Mouse (Mus musculus) MEL (cell line): ENCODE results near the gene Cldnd2. TPM values are rescaled to one million over a fixed set of nuclear protein-coding genes. Genes with fewer than 3 reads are reported as not detected.

Experiments
- DNase-seq: peaks from one replicate; pipeline ENCODE4 v3.0.0; 2011; ENCODE audit warnings: low read depth, low spot score
- H3K27ac ChIP-seq: 2 replicates; pipeline ENCODE4 v1.5.1; 2012; ENCODE audit warnings: low read depth, mild to moderate bottlenecking, control low read depth, low read length, moderate library complexity; ENCODE audit not compliant: control insufficient read depth
- H3K27me3 ChIP-seq, 2 experiments: fragments of 150-350 bp in 1 of 2; sonication (generic) in 1 of 2; 2 replicates each; pipeline ENCODE4 v1.6.1; 2012; ENCODE audit warnings: low read length in 2 of 2, mild to moderate bottlenecking in 2 of 2, improper control_type of control experiment in 1 of 2, moderate library complexity in 1 of 2; ENCODE audit not compliant: insufficient read depth in 2 of 2, control insufficient read depth in 1 of 2
- H3K36me3 ChIP-seq, 2 experiments: 2 replicates each; pipeline ENCODE4 v1.6.1; 2012 to 2014; ENCODE audit warnings: low read length in 2 of 2, improper control_type of control experiment in 1 of 2, inconsistent platforms in 1 of 2, mild to moderate bottlenecking in 1 of 2; ENCODE audit not compliant: insufficient read depth in 2 of 2, control insufficient read depth in 1 of 2
- H3K4me1 ChIP-seq, 2 experiments: fragments of 150-350 bp in 1 of 2; sonication (generic) in 1 of 2; 2 replicates each; pipeline ENCODE4 v1.6.1; 2012; ENCODE audit warnings: low read length in 2 of 2, improper control_type of control experiment in 1 of 2, mild to moderate bottlenecking in 1 of 2; ENCODE audit not compliant: insufficient read depth in 2 of 2, control insufficient read depth in 1 of 2
- H3K4me3 ChIP-seq, 2 experiments: fragments of 150-350 bp in 1 of 2; sonication (generic) in 1 of 2; 2 replicates each; pipeline ENCODE4 v1.5.1; 2012; ENCODE audit warnings: low read depth in 2 of 2, low read length in 2 of 2, mild to moderate bottlenecking in 2 of 2, moderate library complexity in 2 of 2, control low read depth in 1 of 2, improper control_type of control experiment in 1 of 2; ENCODE audit not compliant: control insufficient read depth in 1 of 2, insufficient read depth in 1 of 2
- H3K79me2 ChIP-seq: 2 replicates; pipeline ENCODE4 v1.6.1; 2012; ENCODE audit warnings: mild to moderate bottlenecking, low read length, moderate library complexity; ENCODE audit not compliant: control insufficient read depth, poor library complexity, insufficient read depth
- H3K9ac ChIP-seq: 2 replicates; pipeline ENCODE4 v1.6.1; 2012; ENCODE audit warnings: low read depth, mild to moderate bottlenecking, control low read depth, low read length, moderate library complexity; ENCODE audit not compliant: control insufficient read depth, poor library complexity, severe bottlenecking
- H3K9me3 ChIP-seq: fragments of 150-350 bp; sonication (generic); replicated peaks from 2 replicates; pipeline ENCODE4 v1.6.1; 2012; ENCODE audit warnings: mild to moderate bottlenecking, low read length, improper control_type of control experiment, moderate library complexity; ENCODE audit not compliant: insufficient read depth
- CHD1 ChIP-seq: IDR thresholded peaks from 2 replicates; pipeline ENCODE4 v1.6.1; 2012; ENCODE audit warnings: low read depth, mild to moderate bottlenecking, inconsistent platforms, low read length, improper control_type of control experiment
- CTCF ChIP-seq, 3 experiments: IDR thresholded peaks in 2 of 3; conservative IDR thresholded peaks in 1 of 3; 2 replicates each; pipeline ENCODE4 v1.5.1; 2011 to 2012; ENCODE audit warnings: low read length in 3 of 3, low read depth in 2 of 3, mild to moderate bottlenecking in 2 of 3, improper control_type of control experiment in 1 of 3, inconsistent platforms in 1 of 3, mixed read lengths in 1 of 3, moderate library complexity in 1 of 3; ENCODE audit not compliant: control insufficient read depth in 1 of 3, insufficient read depth in 1 of 3, poor library complexity in 1 of 3, severe bottlenecking in 1 of 3
- E2F4 ChIP-seq: IDR thresholded peaks from 2 replicates; pipeline ENCODE4 v1.6.1; 2011; ENCODE audit warnings: low read depth, low read length, improper control_type of control experiment, borderline replicate concordance
- EP300 ChIP-seq, 2 experiments: IDR thresholded peaks; 2 replicates each; pipeline ENCODE4 v1.6.1; 2011; ENCODE audit warnings: improper control_type of control experiment in 2 of 2, low read length in 2 of 2, low read depth in 1 of 2, mild to moderate bottlenecking in 1 of 2
- ETS1 ChIP-seq: IDR thresholded peaks from 2 replicates; pipeline ENCODE4 v1.6.1; 2012; ENCODE audit warnings: low read depth, mild to moderate bottlenecking, inconsistent platforms, low read length, improper control_type of control experiment, moderate library complexity
- GATA1 ChIP-seq: IDR thresholded peaks from 2 replicates; pipeline ENCODE4 v1.6.1; 2011; ENCODE audit warnings: low read depth, low read length, improper control_type of control experiment
- HCFC1 ChIP-seq: IDR thresholded peaks from 2 replicates; pipeline ENCODE4 v1.6.1; 2012; ENCODE audit warnings: low read depth, mild to moderate bottlenecking, inconsistent platforms, low read length, improper control_type of control experiment, moderate library complexity
- MEF2A ChIP-seq: IDR thresholded peaks from 2 replicates; pipeline ENCODE4 v1.6.1; 2014; ENCODE audit warnings: low read depth, mild to moderate bottlenecking, inconsistent platforms, low read length, improper control_type of control experiment; ENCODE audit not compliant: poor library complexity, insufficient replicate concordance, severe bottlenecking; ENCODE audit errors: extremely low read depth
- MYB ChIP-seq: IDR thresholded peaks from 2 replicates; pipeline ENCODE4 v1.6.1; 2011; ENCODE audit warnings: mild to moderate bottlenecking, low read depth, low read length, improper control_type of control experiment
- MYC ChIP-seq: IDR thresholded peaks from 2 replicates; pipeline ENCODE4 v1.6.1; 2011; ENCODE audit warnings: low read depth, mild to moderate bottlenecking, low read length, improper control_type of control experiment, moderate library complexity
- NELFE ChIP-seq: IDR thresholded peaks from 2 replicates; pipeline ENCODE4 v1.6.1; 2011; ENCODE audit warnings: low read depth, low read length, improper control_type of control experiment
- NRF1 ChIP-seq: IDR thresholded peaks from 2 replicates; pipeline ENCODE4 v1.6.1; 2014; ENCODE audit warnings: low read depth, mild to moderate bottlenecking, inconsistent platforms, low read length, improper control_type of control experiment, moderate library complexity; ENCODE audit not compliant: poor library complexity, insufficient read depth, severe bottlenecking
- POLR2AphosphoS5 ChIP-seq: IDR thresholded peaks from 2 replicates; pipeline ENCODE4 v1.6.1; 2012; ENCODE audit warnings: low read depth, borderline replicate concordance, mild to moderate bottlenecking, inconsistent platforms, low read length, moderate library complexity, mixed read lengths
- RAD21 ChIP-seq: IDR thresholded peaks from 2 replicates; pipeline ENCODE4 v1.6.1; 2011; ENCODE audit warnings: mild to moderate bottlenecking, low read depth, low read length, improper control_type of control experiment
- SMC3 ChIP-seq: IDR thresholded peaks from 2 replicates; pipeline ENCODE4 v1.6.1; 2011; ENCODE audit warnings: low read depth, low read length, improper control_type of control experiment
- TCF12 ChIP-seq: IDR thresholded peaks from 2 replicates; pipeline ENCODE4 v1.6.1; 2014; ENCODE audit warnings: low read depth, mild to moderate bottlenecking, inconsistent platforms, low read length, improper control_type of control experiment, moderate library complexity
- USF1 ChIP-seq: IDR thresholded peaks from 2 replicates; pipeline ENCODE4 v1.6.1; 2014; ENCODE audit warnings: low read depth, mild to moderate bottlenecking, inconsistent platforms, low read length, improper control_type of control experiment, moderate library complexity
- ZKSCAN1 ChIP-seq: IDR thresholded peaks from 2 replicates; pipeline ENCODE4 v1.6.1; 2012; ENCODE audit warnings: low read depth, mild to moderate bottlenecking, inconsistent platforms, low read length, improper control_type of control experiment, moderate library complexity
- polyA plus RNA-seq, 2 experiments: library from polyadenylated mRNA; stranded (reverse) in 1 of 2; unstranded in 1 of 2; fragments of >175 nt in 1 of 2; fragments of >200 nt in 1 of 2; gene quantifications; 2 replicates each; pipeline versions ENCODE4 v1.2.1 to v1.2.4; 2012; ENCODE audit warnings: low replicate concordance in 2 of 2, low read depth in 1 of 2; ENCODE audit not compliant: insufficient read length in 2 of 2, insufficient read depth in 1 of 2, missing spikeins in 1 of 2
- total RNA-seq: library from RNA; depleted of rRNA; stranded (reverse); fragments of 300-350 nt; gene quantifications from 2 replicates; pipeline ENCODE4 v1.2.3, GENCODE M21; 2012

Cldnd2 gene
- total and polyA plus RNA-seq, 3 experiments = not detected

- no peak within 1 kb of the TSS for H3K27ac ChIP-seq
- no peaks in the 10 kb centered on the region for H3K27me3 ChIP-seq
- no peak within 1 kb of the TSS for H3K9ac ChIP-seq
- H3K79me2 ChIP-seq = no peaks in the 10 kb centered on the region
- TF ChIP-seq TCF12 (no peak), EP300 (IDR thresholded peaks at IDR 0.05; ENCODE audit: low read depth in 1 of 2, low read length in 2 of 2) (no peak), E2F4 (no peak), MYB (no peak), MYC (no peak), CHD1 (no peak), NRF1 (no peak), POLR2AphosphoS5 (no peak), SMC3 (no peak), GATA1 (no peak)
- no peak within 1 kb of the TSS for H3K4me3 ChIP-seq
- H3K4me1 ChIP-seq = no peaks in the 10 kb centered on the region
- no peaks in the 10 kb centered on the region for H3K9me3 ChIP-seq
- no peaks in the 10 kb centered on the region for H3K36me3 ChIP-seq
- no peak for DNase-seq
Measured at GRCm38 (mm10) chr7:43489631-43490125, 49.1 kb downstream of the Cldnd2 start, which contains the start of gene Iglon5. Gene Iglon5, minus strand, starts transcription at chr7:43490075.

- H3K9me3 ChIP-seq = no peaks in the 10 kb centered on the region
- H3K4me1 ChIP-seq = no peaks in the 10 kb centered on the region
- H3K36me3 ChIP-seq = no peaks in the 10 kb centered on the region
- no peak for DNase-seq
- H3K27me3 ChIP-seq = no peaks in the 10 kb centered on the region
- no peak overlapping the region for H3K9ac ChIP-seq
- no peak overlapping the region for H3K4me3 ChIP-seq
- H3K27ac ChIP-seq = no peak overlapping the region
- H3K79me2 ChIP-seq = no peaks in the 10 kb centered on the region
- TF ChIP-seq MEF2A (no peak), USF1 (no peak), POLR2AphosphoS5 (no peak), CTCF (IDR thresholded peaks at IDR 0.05 in 2 of 3, conservative IDR thresholded peaks at IDR 0.05 in 1 of 3; ENCODE audit: control insufficient read depth in 1 of 3, insufficient read depth in 1 of 3, low read depth in 2 of 3, low read length in 3 of 3, poor library complexity in 1 of 3, severe bottlenecking in 1 of 3) (no peak), HCFC1 (no peak), RAD21 (no peak), ETS1 (no peak), MYB (no peak), ZKSCAN1 (no peak), TCF12 (no peak), SMC3 (no peak), NELFE (no peak)
- TF ChIP-seq, all 39 proteins: peak for 0
Measured at GRCm38 (mm10) chr7:43490182-43490584, 49.6 kb downstream of the Cldnd2 start.
